Mouse (Mus musculus): ENCODE results near the gene Htr6. TPM values are rescaled to one million over a fixed set of nuclear protein-coding genes. Genes with fewer than 3 reads are reported as not detected.

Gene Htr6
- polyA plus RNA-seq, 2 experiments, result 0.22 to 1.2 TPM

DNA sequence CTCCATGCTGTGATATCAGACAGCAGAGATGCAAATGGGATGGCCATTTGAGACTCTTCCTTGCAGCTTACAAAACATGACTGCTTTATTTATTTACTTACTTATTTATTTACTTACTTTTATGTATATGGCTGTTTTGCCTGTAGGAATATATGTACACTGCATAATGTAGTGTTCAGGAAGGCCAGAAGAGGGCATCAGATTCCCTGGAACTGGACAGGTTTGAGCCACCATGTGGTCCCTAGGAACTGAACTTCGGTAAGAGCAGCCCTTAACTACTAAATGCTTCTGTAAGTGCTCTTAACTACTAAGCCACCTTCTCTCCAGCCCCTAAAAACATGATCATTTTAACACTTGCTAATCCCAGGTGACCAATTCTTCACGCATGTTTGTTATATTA, 2.9 kb upstream of the Htr6 start:
- DNase-seq (ENCODE audit: low spot score), result peak; percentile 61
- no peak for ATAC-seq (ENCODE audit: low FRiP score, low read depth)
- H3K9me3 ChIP-seq (ENCODE audit: control insufficient read depth, low read length), result no peaks in the 10 kb centered on the region
- no peak overlapping the region for H3K27ac ChIP-seq (replicated peaks; ENCODE audit: low read depth, low read length)
- H3K4me2 ChIP-seq (replicated peaks; ENCODE audit: low read depth, low read length, severe bottlenecking), result no peak overlapping the region
- H3K27me3 ChIP-seq (ENCODE audit: control insufficient read depth, insufficient read depth, low read length), result peaks cover 35% of the 10 kb centered on the region
- WGBS, result 21% methylated on average over 2 of the region's 2 CpGs
- H3K9ac ChIP-seq (ENCODE audit: low read depth, low read length, severe bottlenecking), result no peak overlapping the region
- H3K36me3 ChIP-seq (ENCODE audit: control insufficient read depth, insufficient read depth, low read length), result peaks cover 12% of the 10 kb centered on the region; the same call in 1 of the 2 replicates
- peaks cover 12% of the 10 kb centered on the region for H3K4me1 ChIP-seq (ENCODE audit: control insufficient read depth, insufficient read depth, low read length)
- no peak overlapping the region for H3K4me3 ChIP-seq (replicated peaks; ENCODE audit: low read length)
- no peak for TF ChIP-seq POLR2A (IDR thresholded peaks at IDR 0.05; ENCODE audit: borderline replicate concordance, extremely low read depth, insufficient read depth, insufficient read length)

DNA sequence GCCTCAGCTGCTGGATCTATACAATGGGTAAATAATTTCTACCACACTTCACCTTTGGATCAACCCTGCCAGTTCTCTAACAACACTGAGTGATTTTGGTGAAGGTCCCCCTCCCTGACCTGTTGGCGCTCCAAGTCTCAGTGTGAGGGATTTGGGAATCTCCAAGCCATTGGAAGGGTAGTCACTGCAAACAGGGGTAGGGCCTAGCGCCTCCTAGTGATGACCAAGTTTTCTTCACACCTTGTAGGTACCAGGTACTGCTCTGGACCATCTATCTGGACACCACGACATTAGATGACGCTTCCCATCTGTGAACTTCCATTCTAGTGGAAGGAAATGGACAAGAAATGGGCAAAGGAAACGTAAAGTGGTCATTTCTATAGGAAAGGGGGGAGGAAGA, 545 bp upstream of the Htr6 start:
- H3K9ac ChIP-seq (ENCODE audit: low read depth, low read length, severe bottlenecking), result no peak overlapping the region
- H3K27ac ChIP-seq (replicated peaks; ENCODE audit: low read depth, low read length), result no peak overlapping the region
- H3K27me3 ChIP-seq (ENCODE audit: control insufficient read depth, insufficient read depth, low read length), result peaks cover 41% of the 10 kb centered on the region
- H3K4me1 ChIP-seq (ENCODE audit: control insufficient read depth, insufficient read depth, low read length), result peaks cover 3% of the 10 kb centered on the region; the same call in 1 of the 2 replicates
- DNase-seq (ENCODE audit: low spot score) (no peak), ATAC-seq (ENCODE audit: low FRiP score, low read depth) (no peak)
- 15% methylated on average over 5 of the region's 5 CpGs for WGBS
- H3K4me3 ChIP-seq (replicated peaks; ENCODE audit: low read length), result peak overlapping the region; percentile 61
- peak overlapping the region; percentile 91; the same call in 1 of the 2 replicates for H3K4me2 ChIP-seq (replicated peaks; ENCODE audit: low read depth, low read length, severe bottlenecking)
- TF ChIP-seq POLR2A (IDR thresholded peaks at IDR 0.05; ENCODE audit: borderline replicate concordance, extremely low read depth, insufficient read depth, insufficient read length), result no peak
- H3K9me3 ChIP-seq (ENCODE audit: control insufficient read depth, low read length), result no peaks in the 10 kb centered on the region
- no peaks in the 10 kb centered on the region for H3K36me3 ChIP-seq (ENCODE audit: control insufficient read depth, insufficient read depth, low read length)

DNA sequence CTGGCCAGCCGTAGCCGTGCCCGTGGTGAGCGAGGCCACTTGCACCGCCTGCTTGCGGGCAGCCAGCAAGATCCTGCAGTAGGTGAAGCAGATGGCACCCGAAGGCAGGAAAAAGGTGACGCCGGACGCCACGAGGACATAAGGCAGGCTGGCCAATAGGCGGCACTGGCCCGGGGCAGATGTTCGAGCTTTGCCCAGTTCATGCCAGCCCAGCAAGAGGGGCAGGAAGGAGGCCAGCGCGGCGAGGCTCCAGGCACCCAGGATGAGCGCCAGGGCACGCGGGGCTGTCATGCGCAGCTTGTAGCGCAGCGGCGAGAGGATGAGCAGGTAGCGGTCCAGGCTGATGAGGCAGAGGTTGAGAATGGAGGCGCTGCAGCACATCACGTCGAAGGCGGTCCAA, 1.3 kb downstream of the Htr6 start:
- WGBS, result 20% methylated on average over 29 of the region's 29 CpGs
- Histone ChIP-seq H3K4me1 (ENCODE audit: control insufficient read depth, insufficient read depth, low read length) (peaks cover 3% of the 10 kb centered on the region; the same call in 1 of the 2 replicates), H3K4me2 (replicated peaks; ENCODE audit: low read depth, low read length, severe bottlenecking) (peak overlapping the region; percentile 91), H3K27ac (replicated peaks; ENCODE audit: low read depth, low read length) (no peak overlapping the region), H3K36me3 (ENCODE audit: control insufficient read depth, insufficient read depth, low read length) (no peaks in the 10 kb centered on the region), H3K9me3 (ENCODE audit: control insufficient read depth, low read length) (no peaks in the 10 kb centered on the region), H3K4me3 (replicated peaks; ENCODE audit: low read length) (peak overlapping the region; percentile 61), H3K9ac (ENCODE audit: low read depth, low read length, severe bottlenecking) (no peak overlapping the region), H3K27me3 (ENCODE audit: control insufficient read depth, insufficient read depth, low read length) (peaks cover 41% of the 10 kb centered on the region)
- no peak for DNase-seq (ENCODE audit: low spot score)
- ATAC-seq (ENCODE audit: low FRiP score, low read depth), result no peak
- no peak for TF ChIP-seq POLR2A (IDR thresholded peaks at IDR 0.05; ENCODE audit: borderline replicate concordance, extremely low read depth, insufficient read depth, insufficient read length)

DNA sequence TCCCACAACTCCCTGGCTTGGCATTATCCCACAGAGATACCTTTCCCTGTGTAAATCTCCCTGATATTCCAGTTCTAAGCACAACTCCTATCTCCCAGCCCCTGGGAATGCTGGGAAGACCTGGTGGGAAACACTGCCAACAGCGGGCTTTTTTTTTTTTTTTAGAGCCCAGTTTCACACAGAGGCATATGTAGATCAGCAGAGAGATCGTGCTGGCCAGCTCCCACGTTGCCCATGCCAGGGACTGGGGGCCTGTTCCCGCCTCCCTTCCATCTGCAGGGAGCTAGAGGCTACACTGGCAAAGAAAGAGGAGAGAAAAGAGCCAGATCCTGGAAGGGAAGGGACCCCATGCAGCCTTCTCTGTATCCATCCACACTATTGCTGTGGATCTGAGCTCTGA, 7.1 kb downstream of the Htr6 start:
- WGBS, result 29% methylated on average over 4 of the region's 4 CpGs
- H3K4me2 ChIP-seq (replicated peaks; ENCODE audit: low read depth, low read length, severe bottlenecking), result no peak overlapping the region
- ATAC-seq (ENCODE audit: low FRiP score, low read depth) (no peak), DNase-seq (ENCODE audit: low spot score) (no peak)
- no peak for TF ChIP-seq POLR2A (IDR thresholded peaks at IDR 0.05; ENCODE audit: borderline replicate concordance, extremely low read depth, insufficient read depth, insufficient read length)
- no peak overlapping the region for H3K27ac ChIP-seq (replicated peaks; ENCODE audit: low read depth, low read length)
- no peaks in the 10 kb centered on the region for H3K4me1 ChIP-seq (ENCODE audit: control insufficient read depth, insufficient read depth, low read length)
- H3K9me3 ChIP-seq (ENCODE audit: control insufficient read depth, low read length), result no peaks in the 10 kb centered on the region
- peaks cover 6% of the 10 kb centered on the region for H3K27me3 ChIP-seq (ENCODE audit: control insufficient read depth, insufficient read depth, low read length)
- H3K9ac ChIP-seq (ENCODE audit: low read depth, low read length, severe bottlenecking), result no peak overlapping the region
- H3K4me3 ChIP-seq (replicated peaks; ENCODE audit: low read length), result no peak overlapping the region
- H3K36me3 ChIP-seq (ENCODE audit: control insufficient read depth, insufficient read depth, low read length), result no peaks in the 10 kb centered on the region

DNA sequence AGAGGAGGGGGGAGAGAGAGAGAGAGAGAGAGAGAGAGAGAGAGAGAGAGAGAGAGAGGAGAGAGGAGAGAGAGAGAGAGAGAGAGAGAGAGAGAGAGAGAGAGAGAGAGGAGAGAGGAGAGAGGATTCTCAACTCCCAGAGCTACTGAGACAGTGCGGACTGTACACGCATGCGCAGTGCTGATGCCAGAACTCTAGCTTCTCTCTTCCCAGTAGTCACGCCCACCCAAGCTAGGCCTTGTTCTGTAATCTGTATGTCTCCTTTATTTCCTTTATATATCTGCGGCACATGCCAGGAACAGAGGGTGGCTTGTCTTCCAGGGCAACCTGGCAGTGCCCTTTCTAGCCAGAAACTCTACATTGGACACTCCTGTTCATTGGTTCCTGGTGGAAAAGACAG, 10.5 kb downstream of the Htr6 start:
- DNase-seq (ENCODE audit: low spot score) (no peak), ATAC-seq (ENCODE audit: low FRiP score, low read depth) (no peak)
- no peaks in the 10 kb centered on the region for H3K9me3 ChIP-seq (ENCODE audit: control insufficient read depth, low read length)
- H3K4me1 ChIP-seq (ENCODE audit: control insufficient read depth, insufficient read depth, low read length), result no peaks in the 10 kb centered on the region
- no peaks in the 10 kb centered on the region for H3K27me3 ChIP-seq (ENCODE audit: control insufficient read depth, insufficient read depth, low read length)
- H3K9ac ChIP-seq (ENCODE audit: low read depth, low read length, severe bottlenecking), result no peak overlapping the region
- H3K27ac ChIP-seq (replicated peaks; ENCODE audit: low read depth, low read length), result no peak overlapping the region
- H3K36me3 ChIP-seq (ENCODE audit: control insufficient read depth, insufficient read depth, low read length), result no peaks in the 10 kb centered on the region
- no peak for TF ChIP-seq POLR2A (IDR thresholded peaks at IDR 0.05; ENCODE audit: borderline replicate concordance, extremely low read depth, insufficient read depth, insufficient read length)
- H3K4me3 ChIP-seq (replicated peaks; ENCODE audit: low read length), result no peak overlapping the region
- 83% methylated on average over 5 of the region's 5 CpGs for WGBS
- H3K4me2 ChIP-seq (replicated peaks; ENCODE audit: low read depth, low read length, severe bottlenecking), result no peak overlapping the region

DNA sequence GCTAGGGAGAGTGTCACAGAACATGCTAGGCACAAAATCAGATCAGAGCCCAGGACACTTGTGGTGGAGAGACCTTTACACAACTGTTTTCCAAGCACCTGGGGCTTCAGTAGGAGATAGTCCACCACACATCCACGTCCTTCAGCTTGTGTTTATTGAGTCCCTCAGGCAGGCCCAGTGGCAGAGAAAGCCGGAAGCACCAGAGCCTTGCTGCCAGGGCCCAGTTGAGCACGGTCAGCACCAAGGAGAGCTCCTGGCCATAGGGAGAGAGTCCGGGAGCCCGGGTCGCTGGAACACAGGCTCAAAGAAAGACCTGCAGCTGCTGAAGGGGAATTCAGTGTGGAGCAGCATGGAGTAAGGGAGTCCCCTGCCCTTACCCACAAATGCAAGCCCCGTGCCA, 15.8 kb downstream of the Htr6 start:
- ATAC-seq (ENCODE audit: low FRiP score, low read depth) (no peak), DNase-seq (ENCODE audit: low spot score) (peak; percentile 72)
- WGBS, result 4% methylated on average over 7 of the region's 7 CpGs

More for the DNA sequence above, 15.8 kb downstream of the Htr6 start:
- Histone ChIP-seq H3K27me3 (ENCODE audit: control insufficient read depth, insufficient read depth, low read length) (no peaks in the 10 kb centered on the region), H3K9ac (ENCODE audit: low read depth, low read length, severe bottlenecking) (no peak overlapping the region), H3K4me2 (replicated peaks; ENCODE audit: low read depth, low read length, severe bottlenecking) (no peak overlapping the region), H3K4me1 (ENCODE audit: control insufficient read depth, insufficient read depth, low read length) (no peaks in the 10 kb centered on the region), H3K27ac (replicated peaks; ENCODE audit: low read depth, low read length) (no peak overlapping the region), H3K36me3 (ENCODE audit: control insufficient read depth, insufficient read depth, low read length) (no peaks in the 10 kb centered on the region), H3K9me3 (ENCODE audit: control insufficient read depth, low read length) (no peaks in the 10 kb centered on the region), H3K4me3 (replicated peaks; ENCODE audit: low read length) (no peak overlapping the region)
- TF ChIP-seq POLR2A (IDR thresholded peaks at IDR 0.05; ENCODE audit: borderline replicate concordance, extremely low read depth, insufficient read depth, insufficient read length), result no peak

All from limb, embryonic 14.5 days (tissue).